Mouse (Mus musculus): ENCODE measurements around the gene Ece2.

Ece2 gene

GRCm38 (mm10) chr16:20690774-20691173 lies 61.1 kb downstream of the Ece2 start:
- no peak for DNase-seq (ENCODE audit: low spot score in 2 of 2)

- no peak for DNase-seq (ENCODE audit: low spot score in 2 of 2)
These were observed 62.0 kb downstream of the Ece2 start for GRCm38 (mm10) chr16:20691617-20692016.

GRCm38 (mm10) chr16:20692241-20692965 lies 62.8 kb downstream of the Ece2 start:
- DNase-seq (ENCODE audit: low spot score in 2 of 2), result no peak

GRCm38 (mm10) chr16:20693111-20693701 lies 63.6 kb downstream of the Ece2 start, which contains the start of gene Fam131a:
Fam131a (plus strand) TSS chr16:20693241.
- DNase-seq (ENCODE audit: low spot score in 2 of 2), result peak; percentile 86 to 96

- DNase-seq (ENCODE audit: low spot score in 2 of 2), result peak in 1 of 2 experiments; percentile 89
These were observed 65.2 kb downstream of the Ece2 start for GRCm38 (mm10) chr16:20694781-20695180.

GRCm38 (mm10) chr16:20695622-20696323 lies 66.1 kb downstream of the Ece2 start:
- DNase-seq (ENCODE audit: low spot score in 2 of 2), result peak; percentile 90 to 97

Measured in left cerebral cortex, adult 9 months (tissue).